Mouse (Mus musculus): ENCODE data around the gene Synpo2l.

Synpo2l gene

DNA sequence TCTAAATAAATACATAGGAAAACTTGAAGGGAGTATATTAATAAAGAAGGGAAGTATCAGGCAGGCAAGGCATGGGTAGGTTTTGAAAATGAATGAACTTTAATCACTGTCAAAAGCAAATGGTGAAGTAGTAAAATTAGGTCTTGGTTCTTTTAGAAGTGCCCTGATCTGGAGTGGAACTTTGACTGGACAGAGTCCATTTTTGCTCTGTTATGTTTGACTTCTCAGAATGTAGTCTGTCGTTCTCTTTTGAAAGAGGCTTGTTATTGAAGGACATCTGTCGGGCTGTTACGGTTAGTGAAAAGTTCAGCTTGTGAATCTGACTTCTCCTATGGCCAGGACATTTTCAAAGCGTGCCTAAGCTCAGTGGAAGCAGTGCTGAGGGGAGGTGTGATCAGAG is 9.8 kb upstream of the Synpo2l start:
- no peak for DNase-seq

DNA sequence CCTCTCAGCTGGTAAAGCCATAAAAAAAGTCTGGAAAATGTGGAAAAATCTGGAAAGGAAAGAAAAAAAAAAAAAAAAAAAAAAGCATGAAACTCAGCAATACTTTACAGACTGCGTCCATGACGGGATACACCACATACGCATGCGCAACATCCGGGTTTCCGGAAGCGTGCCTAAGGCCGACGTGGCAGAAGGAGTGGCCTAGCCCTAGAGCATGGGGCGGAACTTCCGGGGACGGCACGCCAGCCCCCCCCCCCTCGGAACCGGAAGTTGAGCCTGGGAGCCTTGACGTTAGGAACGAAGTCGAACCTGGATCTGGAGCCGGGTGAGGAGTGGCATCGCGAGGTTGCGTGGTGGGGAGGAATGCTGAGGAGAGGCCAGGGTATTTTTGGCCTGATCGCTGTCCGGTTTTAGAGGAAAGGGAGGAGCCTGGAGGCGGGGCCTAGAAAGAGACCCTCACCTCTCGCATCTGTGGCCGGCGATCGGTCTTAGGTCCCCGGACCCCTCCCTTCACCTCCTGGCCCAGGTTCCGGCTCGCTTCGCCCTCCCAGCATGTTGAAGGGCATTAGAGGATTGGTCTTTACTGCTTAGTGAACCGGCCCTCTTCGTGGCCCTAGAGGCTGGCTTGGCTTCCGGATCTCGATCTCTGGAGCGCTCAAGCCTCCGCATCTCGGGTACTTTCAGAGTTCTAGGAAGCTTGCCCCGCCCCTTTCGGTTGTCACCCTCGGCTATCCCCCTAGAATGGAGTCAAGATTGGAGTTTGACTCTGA is 6.1 kb upstream of the Synpo2l start, which contains the start of gene Sec24c:
Sec24c (plus strand) TSS at position 245 of the 770 bp plus-strand sequence.
- peak; percentile 97 for DNase-seq

DNA sequence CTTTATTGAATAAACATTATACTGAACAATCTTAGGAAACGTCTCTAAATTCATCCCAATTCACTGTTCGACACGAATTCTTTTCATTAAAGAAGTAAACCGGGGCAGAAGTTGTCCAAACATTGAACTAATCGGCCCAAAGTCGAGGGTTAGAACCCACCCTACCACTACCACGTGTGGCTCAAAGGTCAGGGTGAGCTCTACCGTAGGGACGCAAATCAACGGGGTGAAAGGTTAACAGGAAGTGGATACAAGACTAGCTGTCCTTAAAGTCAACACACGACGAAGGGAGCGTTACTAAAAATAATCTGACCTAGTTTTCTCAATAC is 5.5 kb upstream of the Synpo2l start:
- peak; percentile 36 for DNase-seq

DNA sequence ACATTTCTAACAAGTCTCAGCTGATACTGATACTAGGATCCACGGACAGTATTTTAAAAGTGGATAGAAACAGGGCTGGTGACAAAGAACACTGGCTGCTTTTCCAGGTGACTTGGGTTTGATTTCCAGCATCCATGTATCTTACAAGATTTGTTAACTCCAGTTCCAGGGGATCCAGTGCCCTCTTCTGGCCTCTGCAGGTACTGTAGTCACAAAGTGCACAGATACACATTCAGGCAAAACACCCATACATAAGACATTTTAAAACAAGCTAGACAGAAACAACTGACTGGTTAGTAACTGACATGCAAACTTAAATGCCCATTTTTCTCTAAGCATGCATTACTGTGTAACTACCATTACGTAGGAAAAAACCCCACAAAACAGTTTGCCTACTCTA is 4.8 kb upstream of the Synpo2l start:
- DNase-seq: peak; percentile 38

DNA sequence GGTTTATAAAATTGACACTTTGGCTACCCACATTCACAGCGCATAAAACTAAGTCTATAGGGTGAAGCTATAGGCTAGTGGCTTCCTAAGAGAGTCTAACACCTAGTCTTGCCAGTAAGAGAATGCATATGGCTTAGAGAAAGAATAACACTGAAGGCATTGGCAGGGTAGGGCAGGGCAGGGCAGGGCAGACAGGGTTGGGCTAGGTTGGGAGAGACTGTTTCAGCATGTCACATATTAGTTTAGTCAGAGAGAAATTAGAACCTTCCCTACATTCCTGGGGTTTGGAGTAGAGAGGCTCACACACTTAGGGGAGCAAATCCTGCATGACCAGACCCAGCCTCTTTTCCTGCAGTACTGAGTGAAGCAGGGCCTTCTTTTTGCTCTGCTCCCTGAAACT is 685 bp downstream of the Synpo2l start:
- no peak for DNase-seq

DNA sequence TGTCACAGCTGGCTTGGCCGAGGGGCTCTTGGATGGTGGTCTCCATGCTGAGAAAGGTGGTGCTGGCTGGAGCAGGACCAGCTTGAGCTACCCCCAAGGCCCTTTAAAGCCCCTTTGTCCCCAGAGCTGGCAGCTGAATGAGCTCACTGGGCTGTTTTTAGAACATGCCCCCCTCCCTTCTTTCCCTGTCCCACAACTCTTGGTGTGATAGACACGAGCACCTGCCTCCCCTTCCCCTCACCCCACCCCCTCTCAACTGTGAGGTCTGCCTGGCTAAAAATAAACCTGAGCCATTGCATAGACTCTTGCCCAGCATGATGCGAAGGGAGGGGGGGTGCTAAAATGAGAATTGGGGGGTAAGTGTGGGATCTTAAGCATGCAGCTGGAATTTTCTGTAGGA is 3.7 kb downstream of the Synpo2l start:
- no peak for DNase-seq

DNA sequence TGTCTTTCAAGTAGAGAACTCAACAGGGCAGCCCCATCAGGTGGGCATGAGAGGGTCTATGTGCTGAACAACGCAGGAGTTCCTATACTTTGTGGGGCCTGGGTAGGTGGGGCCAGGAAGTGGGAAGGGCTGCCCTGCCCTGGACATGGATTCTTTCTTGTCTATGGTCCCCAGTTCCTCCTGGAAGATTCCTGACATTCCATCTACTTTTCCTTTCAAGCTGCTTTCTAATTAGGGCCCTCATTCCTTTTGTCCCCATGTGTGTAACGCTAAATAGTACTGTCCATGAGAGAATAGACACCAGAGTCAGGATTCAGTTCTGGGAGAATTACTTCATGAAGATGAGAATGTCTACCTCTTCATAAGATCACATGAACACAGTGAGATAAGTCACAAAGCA is 4.6 kb downstream of the Synpo2l start:
- DNase-seq: no peak

DNA sequence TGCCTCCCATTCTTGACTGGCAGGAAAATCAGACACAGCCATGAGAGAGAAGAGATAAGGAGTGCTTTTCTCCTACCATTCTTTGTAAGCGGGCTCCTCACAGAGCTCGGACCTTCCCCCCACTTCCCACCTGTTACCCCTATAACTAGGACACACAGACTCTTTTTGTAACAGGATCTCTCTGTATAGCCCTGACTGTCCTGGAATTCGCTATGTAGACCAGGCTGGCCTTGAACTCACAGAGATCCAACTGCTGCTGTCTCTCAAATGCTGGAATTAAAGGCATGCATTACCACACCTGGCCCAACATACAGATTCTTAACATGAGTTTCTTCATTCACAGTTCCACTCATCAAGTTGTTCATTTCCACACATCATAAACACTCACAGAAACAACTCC is 5.4 kb downstream of the Synpo2l start:
- no peak for DNase-seq

DNA sequence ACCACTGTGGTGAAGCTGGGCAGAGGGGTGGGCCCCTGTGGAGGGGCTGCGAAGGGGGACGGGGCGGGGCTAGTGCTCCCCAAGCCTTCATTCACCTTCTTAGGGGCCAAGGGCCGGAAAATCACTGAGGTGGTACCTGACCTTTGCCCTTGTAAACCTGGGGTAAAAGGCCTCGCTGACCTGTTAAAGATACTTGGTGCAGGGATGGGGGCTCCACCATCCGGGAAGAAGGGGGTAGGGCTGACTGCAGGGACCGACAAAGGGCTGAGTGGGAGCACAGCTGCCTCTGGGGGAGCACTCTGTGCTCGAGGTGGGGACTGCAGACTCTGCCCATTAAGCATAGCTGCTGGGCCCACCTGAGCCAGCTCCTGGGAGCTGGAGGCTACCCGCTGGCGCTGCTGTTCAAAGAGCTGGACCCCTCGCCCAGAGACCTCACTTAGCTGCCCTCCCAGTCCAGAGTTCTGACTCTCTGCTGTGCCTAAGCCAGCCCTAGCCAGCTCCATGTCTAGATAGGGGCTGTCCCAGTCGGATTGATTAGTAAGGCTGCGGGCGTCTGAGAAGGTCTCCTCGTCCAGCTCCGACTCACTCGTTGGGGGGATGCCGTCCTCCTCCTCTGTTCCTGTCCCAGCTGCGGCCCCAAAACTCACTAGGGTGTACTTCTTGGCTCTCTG is 6.4 kb downstream of the Synpo2l start:
- DNase-seq: peak; percentile 11

DNA sequence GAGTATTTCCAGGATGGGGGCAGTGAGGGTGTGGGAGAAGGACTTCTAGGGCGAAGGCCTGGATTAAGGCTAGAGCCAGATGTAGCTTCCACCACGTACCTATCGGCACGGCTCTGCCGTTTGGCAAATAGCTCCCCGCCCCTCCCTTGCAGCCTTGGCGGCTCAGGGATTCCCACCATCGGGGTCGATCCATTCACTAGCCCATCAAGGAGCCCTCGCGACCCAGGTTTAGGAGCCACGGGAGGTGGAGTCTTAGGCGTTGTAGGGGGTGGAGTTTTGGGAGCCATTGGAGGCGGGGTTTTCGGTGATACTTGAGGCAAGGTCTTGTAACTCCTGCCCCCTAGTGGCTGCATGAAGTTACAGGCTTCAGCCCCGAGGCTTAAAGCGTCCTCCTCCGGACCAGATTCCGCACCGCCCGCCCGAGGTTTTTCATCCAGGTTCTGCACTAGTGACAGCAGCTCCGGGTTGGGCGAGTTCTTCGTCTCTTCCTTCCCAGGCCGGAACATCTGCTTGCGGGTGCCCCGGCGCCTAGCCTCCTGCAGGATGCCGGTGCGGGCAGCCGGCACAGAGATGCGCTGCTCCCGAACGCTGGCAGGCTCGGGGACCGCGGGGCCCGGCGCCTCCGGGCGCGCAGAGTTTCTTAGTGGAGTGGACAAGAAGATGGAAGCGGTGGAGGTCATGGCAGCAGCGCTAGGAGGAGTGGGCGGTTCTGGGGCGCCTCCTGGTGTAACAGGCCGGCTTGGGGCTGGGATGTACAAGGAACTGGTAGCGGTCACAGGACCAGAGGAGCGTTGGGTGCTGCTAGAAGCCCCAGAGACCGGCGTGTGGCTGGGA is 7.1 kb downstream of the Synpo2l start:
- DNase-seq: peak; percentile 92

DNA sequence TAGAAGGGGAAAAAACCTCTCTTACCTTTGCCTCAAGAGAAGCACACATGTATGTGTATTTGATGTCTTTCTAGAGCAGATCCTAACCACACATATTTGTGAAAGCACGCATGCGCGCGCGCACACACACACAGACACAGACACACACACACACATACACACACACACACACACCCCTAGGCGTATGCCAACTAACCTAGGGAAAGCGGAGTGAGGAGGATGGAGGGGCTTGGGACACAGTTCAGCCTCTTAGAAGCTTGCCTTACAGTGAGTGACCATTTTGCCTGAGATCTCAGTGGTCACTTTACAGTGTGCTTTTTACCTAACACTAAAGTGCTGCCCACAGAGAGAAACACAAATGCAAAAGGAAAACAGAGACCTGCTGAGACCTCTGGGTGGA is 8.5 kb downstream of the Synpo2l start:
- DNase-seq: no peak

DNA sequence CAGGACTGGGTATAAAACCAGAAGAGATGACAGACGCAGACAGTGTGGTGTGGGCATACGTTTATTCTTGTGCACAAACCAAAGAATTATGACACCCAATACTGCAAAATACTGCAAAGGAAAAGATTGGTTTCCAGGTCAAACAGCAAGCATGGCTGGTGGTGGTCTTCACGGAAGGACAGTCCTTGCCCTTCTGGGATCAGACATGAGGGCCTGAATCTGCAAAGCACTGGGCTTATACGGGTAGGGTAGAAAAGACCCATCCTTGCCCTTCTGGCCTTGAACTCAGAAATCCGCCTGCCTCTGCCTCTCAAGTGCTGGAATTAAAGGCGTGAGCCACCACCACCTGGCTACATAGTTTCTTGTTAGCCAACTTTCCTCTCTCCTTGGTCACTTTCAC is 9.3 kb downstream of the Synpo2l start:
- no peak for DNase-seq

DNA sequence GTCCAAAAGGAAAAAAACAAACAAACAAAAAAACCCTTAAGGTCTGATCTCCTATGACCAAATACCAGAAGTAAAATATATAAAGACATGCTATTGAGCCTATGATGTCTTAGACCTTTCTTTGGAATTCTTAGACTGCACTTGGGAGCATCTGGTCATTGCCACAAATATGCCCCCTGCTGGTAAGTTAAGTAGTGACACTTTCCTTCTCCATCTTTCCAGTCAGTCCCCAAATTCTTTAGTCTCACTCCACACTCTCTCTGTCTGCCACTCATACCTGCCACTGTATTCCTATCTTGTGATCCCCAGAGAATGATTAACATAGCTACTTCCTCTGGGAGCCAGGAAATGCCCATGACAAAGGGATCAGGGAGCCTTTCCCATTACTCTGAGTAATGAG is 9.8 kb downstream of the Synpo2l start:
- peak; percentile 15 for DNase-seq

DNA sequence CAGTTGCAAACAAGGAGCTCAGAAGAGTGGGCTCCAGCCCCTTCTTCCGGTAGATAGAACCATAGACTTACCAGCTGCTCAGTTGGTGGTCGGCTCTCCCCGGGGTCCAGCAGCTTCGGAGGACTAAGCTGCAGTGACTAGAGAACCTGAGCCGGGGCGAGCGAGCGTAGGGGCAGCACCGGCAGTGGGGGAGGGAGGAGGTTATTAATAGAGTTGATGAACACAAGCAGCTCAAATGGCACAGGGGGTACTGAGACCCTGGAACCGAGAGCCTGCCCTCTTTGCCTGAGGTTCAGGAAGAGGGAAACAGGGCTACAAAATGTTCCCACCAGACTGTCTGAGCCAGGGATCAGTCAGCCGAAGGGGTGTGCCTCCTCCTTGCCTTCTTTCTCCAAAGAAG is 11.8 kb downstream of the Synpo2l start, which contains the start of gene Myoz1:
Myoz1 (minus strand) TSS at position 180 of the 400 bp plus-strand sequence.
- no peak for DNase-seq

DNA sequence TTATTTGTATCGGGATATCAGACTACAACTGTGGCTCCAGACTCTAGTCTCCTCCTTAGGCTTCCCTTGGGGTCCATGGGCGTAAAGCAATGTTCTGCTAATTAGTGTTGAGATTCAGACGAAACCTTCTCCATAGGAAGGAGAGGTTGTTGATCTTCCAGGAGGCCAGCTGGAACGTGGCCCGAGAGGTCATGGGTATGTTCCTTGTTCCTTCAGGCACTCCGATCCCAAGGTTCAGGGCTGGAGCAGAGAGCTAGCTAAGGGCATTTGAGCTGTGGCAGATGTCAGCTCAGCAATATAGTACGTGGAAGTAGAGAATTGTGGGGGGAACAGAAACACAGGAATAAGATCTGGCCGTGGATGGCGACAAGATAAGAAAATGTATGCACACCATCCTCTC is 12.4 kb downstream of the Synpo2l start:
- DNase-seq: no peak

DNA sequence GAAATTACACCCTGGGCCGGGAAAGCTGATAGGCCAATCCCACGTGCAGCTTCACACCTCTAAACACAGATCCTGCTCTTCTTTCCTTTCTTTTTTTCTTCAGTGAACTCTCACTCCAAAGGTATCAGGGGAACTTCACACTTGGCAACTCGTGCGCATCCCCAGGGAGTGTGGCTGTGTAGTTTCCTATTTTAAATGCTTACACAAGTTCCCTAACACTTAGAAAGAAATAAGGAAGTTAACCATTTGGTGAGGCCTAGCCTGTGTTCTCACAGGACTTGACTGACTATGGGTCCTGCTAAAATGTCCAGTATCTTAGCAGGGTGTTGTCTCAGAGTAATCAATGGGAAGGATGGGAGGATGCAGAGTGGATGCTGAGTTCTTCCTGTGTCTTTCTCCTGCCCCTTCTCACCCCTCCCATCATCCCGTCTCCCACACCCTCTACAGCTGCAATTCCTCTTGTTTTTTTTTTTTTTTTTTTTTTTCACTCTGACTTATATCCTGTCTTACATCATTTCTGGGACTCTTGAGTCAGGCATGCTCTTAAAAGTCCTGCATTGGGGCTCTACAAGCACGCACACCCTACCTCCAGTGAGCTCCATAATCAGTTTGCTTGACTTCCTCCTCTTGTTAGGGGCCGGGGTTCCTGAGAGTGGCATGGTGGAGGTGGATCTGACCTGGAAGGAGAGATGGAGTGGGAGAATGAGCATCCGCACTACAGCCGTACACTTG is 13.3 kb downstream of the Synpo2l start:
- DNase-seq: no peak

DNA sequence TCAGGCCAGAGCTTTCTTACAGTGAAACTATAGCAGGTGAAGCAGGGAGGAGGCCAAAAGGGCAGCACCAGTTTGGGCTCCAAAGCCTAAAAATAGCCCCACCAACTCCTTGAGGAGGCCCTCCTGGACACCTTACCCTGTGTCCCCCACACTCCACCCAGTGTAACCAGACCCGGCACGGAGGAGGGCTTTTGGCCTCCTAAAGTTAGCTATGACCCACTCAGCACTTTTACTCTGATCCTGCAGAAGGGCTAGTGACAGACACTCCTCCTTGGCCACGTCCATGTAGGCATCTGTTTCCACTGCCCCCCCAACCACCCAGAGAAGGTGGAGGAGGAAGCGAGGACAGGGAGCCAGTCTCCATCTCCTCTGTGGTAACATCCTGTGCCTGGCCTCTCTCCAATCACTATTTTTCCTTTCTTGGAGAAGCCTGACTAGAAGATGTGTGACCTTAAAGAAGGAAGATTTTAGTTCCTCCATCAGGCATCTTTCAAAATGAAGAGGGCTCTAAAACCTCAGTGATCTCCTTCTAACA is 16.4 kb downstream of the Synpo2l start:
- DNase-seq: no peak

DNA sequence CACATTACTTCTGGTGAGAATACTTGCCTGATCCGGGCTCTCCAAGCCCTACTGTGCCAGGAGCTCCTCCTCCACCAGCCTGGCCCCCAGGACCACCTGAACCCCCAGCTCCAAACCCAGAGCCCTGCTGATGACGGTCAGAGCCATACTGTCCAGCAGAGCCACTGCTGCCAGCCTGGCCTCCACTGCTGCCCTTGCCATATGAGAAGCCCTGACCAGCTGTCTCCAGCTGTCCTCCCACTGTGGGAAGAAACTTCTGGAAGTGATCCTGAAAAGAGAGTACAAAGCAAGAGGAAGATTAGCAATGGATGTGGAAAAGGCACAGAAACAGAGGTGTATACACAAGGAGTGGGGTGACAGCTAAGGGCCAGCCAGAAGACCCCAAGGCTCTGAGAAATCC is 17.2 kb downstream of the Synpo2l start:
- no peak for DNase-seq

DNA sequence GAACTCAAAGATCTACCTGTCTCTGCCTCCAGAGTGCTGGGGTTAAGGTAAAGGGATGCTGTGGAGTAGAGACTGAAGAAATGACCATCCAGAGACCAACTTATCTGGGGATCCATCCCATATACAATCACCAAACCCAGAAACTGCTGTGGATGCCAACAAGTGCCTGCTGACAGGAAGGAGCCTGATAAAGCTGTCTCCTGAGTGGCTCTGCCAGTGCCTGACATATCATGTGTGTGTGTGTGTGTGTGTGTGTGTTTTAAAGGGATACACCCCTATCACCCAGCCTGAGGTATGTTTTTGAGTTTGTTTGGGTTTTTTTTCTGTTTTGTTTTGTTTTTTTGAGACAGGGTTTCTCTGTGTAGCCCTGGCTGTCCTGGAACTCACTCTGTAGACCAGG is 21.8 kb downstream of the Synpo2l start:
- no peak for DNase-seq

DNA sequence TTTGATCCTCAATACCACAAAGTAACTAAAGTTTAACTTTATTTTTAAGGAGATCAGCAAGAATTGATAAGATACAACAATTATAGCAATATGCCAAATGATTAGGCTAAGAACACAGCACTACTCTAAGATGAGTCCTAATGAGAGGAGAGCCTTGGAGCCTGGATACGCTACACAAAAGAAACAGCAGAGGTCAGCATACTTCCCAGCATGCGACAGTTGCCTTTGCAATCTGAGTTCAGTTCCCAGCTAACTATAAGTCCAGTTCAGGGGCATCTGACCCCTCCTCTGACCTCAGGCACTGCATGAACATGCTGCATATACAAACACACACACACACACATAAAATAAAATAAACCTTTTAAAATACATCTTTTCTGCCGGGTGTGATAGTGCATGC is 22.6 kb downstream of the Synpo2l start:
- no peak for DNase-seq

DNA sequence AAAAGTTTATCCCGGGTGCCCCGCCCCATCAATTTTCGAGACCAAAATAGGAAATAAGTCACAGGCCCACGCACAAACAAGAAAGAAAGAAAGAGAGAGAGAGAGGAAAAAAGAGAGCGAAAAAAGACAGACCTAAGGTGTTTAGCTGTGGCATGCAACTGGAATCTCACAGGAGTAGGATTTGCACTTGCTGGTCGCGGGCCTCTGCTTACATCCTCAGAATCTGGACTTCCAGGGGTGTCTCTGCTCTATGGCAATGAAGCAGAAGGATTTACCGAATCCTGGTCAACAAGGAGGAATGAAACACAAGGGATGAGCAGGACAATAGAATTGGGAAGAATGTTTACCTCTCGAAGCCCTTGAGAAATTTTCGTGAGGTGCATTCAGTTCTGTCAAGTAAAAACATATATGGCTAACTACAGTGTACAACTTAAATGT is 26.7 kb downstream of the Synpo2l start:
- no peak for DNase-seq

DNA sequence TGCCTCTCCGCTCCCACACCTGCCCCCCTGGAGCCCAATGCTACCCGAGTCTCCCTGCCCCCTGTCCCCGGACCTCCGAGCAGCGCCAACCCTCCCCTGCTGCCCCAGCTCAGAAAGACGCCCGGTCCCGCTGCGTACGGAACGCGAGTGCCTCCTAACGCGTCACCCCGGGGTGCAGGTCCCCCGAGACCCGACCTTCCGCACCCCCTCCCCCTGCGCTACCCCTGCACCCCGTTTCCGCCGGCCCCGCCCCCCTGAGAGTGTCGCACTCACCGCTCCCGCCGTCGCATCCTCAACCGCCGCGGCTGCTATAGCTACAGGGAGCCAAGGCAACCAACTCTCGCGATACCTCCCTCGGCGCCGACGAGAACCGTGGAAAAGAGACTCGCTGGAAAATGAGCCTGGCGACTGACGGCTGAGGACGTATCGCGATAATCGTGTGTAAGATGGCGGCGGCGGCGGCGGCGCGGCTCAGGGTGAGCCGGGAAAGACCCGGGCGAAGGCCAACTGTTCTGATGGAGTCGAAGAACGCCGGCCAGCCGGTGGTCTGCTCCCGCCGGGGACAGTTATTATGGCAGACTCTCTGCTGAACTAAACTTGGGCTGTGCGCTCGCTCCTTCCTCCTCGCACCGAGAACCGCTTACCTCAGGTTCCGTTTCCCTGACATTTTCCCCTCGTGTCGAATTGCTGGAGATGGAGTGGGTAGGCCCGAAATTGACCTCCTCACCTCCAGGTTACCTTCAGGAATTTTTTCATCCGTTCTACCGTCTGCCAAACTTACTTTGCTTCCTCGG is 27.3 kb downstream of the Synpo2l start, which contains the start of gene Usp54:
Usp54 (minus strand) TSS at position 420 of the 794 bp plus-strand sequence.
- DNase-seq: peak; percentile 99

Data from thymus, postnatal 25 days (tissue).